ENCODE assay signal across 9 mouse cellular contexts in genomic region chrX:105104175-105104574, GRCm38 (mm10). TPM values are rescaled to one million over a fixed set of nuclear protein-coding genes. Genes with fewer than 3 reads are reported as not detected.
DNase-seq lines count a peak whose midpoint lies in the region; ATAC-seq and TF ChIP-seq lines count a peak whose summit lies in the region.
"Had no signal": no experiment of that assay in that cellular context is flagged by ENCODE, and none has a peak within 500 bp of the region (broad histone marks: within the 10 kb centered on the region; RNA-seq: fewer than 3 reads in every experiment).

No protein-coding gene starts in this region.

- H3K4me3 ChIP-seq in heart, adult 2 months: no peak overlapping the region
- no peak overlapping the region for H3K4me3 ChIP-seq in heart, embryonic 11.5 days (ENCODE audit: low read depth, low read length)
- no peak overlapping the region for H3K4me3 ChIP-seq in midbrain, embryonic 15.5 days
- no peak overlapping the region for H3K4me3 ChIP-seq in midbrain, embryonic 10.5 days
- H3K4me3 ChIP-seq: megakaryocyte, embryonic 14.5 days had no signal

- H3K4me1 ChIP-seq in heart, adult 2 months (ENCODE audit: control insufficient read depth, insufficient read depth, low read length): no peaks in the 10 kb centered on the region
- no peaks in the 10 kb centered on the region for H3K4me1 ChIP-seq in heart, embryonic 11.5 days (ENCODE audit: control insufficient read depth, insufficient read depth, low read length)
- H3K4me1 ChIP-seq in midbrain, embryonic 15.5 days: no peaks in the 10 kb centered on the region
- no peaks in the 10 kb centered on the region for H3K4me1 ChIP-seq in midbrain, embryonic 10.5 days
- H3K4me1 ChIP-seq: megakaryocyte, embryonic 14.5 days had no signal

- peak; percentile 79 for TF ChIP-seq CTCF in heart, adult 2 months (IDR thresholded peaks at IDR 0.05)

- no peak for TF ChIP-seq EP300 in heart, adult 2 months (IDR thresholded peaks at IDR 0.05; ENCODE audit: insufficient read depth, low read depth, low read length)

- H3K27me3 ChIP-seq in heart, adult 2 months (ENCODE audit: control insufficient read depth, insufficient read depth, low read length): no peaks in the 10 kb centered on the region
- H3K27me3 ChIP-seq in heart, embryonic 11.5 days (ENCODE audit: control insufficient read depth, insufficient read depth, low read length): no peaks in the 10 kb centered on the region
- no peaks in the 10 kb centered on the region for H3K27me3 ChIP-seq in midbrain, embryonic 15.5 days (replicated peaks)
- peaks cover 78% of the 10 kb centered on the region for H3K27me3 ChIP-seq in midbrain, embryonic 10.5 days (ENCODE audit: low read depth, poor library complexity, severe bottlenecking)
- H3K27me3 ChIP-seq: megakaryocyte, embryonic 14.5 days had no signal

- no peak overlapping the region for H3K9ac ChIP-seq in heart, adult 2 months (ENCODE audit: low read depth, low read length)
- H3K9ac ChIP-seq in heart, embryonic 11.5 days (ENCODE audit: low read depth, low read length): no peak overlapping the region
- no peak overlapping the region for H3K9ac ChIP-seq in midbrain, embryonic 15.5 days

- no peaks in the 10 kb centered on the region for H3K36me3 ChIP-seq in heart, adult 2 months (ENCODE audit: control insufficient read depth, insufficient read depth, low read length)
- no peaks in the 10 kb centered on the region for H3K36me3 ChIP-seq in heart, embryonic 11.5 days (ENCODE audit: control insufficient read depth, insufficient read depth, low read length)
- no peaks in the 10 kb centered on the region for H3K36me3 ChIP-seq in midbrain, embryonic 15.5 days (replicated peaks)
- peaks cover 10% of the 10 kb centered on the region; the same call in 1 of the 2 replicates for H3K36me3 ChIP-seq in midbrain, embryonic 10.5 days

- no peak overlapping the region for H3K4me2 ChIP-seq in heart, embryonic 11.5 days
- H3K4me2 ChIP-seq in midbrain, embryonic 15.5 days: no peak overlapping the region

- H3K79me2 ChIP-seq in heart, adult 2 months (replicated peaks; ENCODE audit: control insufficient read depth, insufficient read depth, low read length): no peaks in the 10 kb centered on the region

- intact Hi-C loops in heart, adult 2 months (cut with DNase I): loop anchor here (5.0 kb wide), 1 partner anchor 927 kb away; no protein-coding TSS in a partner anchor

- no peaks in the 10 kb centered on the region for H3K9me3 ChIP-seq in heart, embryonic 11.5 days (replicated peaks; ENCODE audit: control insufficient read depth, low read length)
- no peaks in the 10 kb centered on the region for H3K9me3 ChIP-seq in midbrain, embryonic 15.5 days
- H3K9me3 ChIP-seq in midbrain, embryonic 10.5 days (replicated peaks): no peaks in the 10 kb centered on the region

- DNase-seq in heart, adult 2 months: no peak
- no peak for DNase-seq in midbrain, embryonic 10.5 days (ENCODE audit: low spot score)
- peak; percentile 3 for DNase-seq in large intestine, adult 2 months (ENCODE audit: low read depth, low spot score)
- no peak for DNase-seq in right cerebral cortex, postnatal 25 days
- no peak for DNase-seq in right cerebral cortex, postnatal 14 days

- TF ChIP-seq POLR2A in heart, adult 2 months (IDR thresholded peaks at IDR 0.05; ENCODE audit: insufficient read depth, low read depth, low read length): no peak

- ATAC-seq in heart, embryonic 11.5 days (replicated peaks; ENCODE audit: insufficient number of reproducible peaks, low FRiP score, low TSS enrichment): no peak
- peak; percentile 62 for ATAC-seq in midbrain, embryonic 15.5 days (replicated peaks)
- ATAC-seq in activated CD4-positive, CD25-positive, alpha-beta regulatory T cell, adult 4 months: peak; percentile 57

- WGBS in heart, adult 2 months: 50% methylated on average over 5 of the region's 5 CpGs
- 39% methylated on average over 5 of the region's 5 CpGs for WGBS in heart, embryonic 11.5 days (ENCODE audit: insufficient replicate concordance)
- WGBS in midbrain, embryonic 15.5 days: 46% methylated on average over 5 of the region's 5 CpGs
- 54% methylated on average over 5 of the region's 5 CpGs for WGBS in midbrain, embryonic 10.5 days
- 46% methylated on average over 5 of the region's 5 CpGs for WGBS in large intestine, adult 2 months

- H3K27ac ChIP-seq in heart, adult 2 months: no peak overlapping the region
- no peak overlapping the region for H3K27ac ChIP-seq in heart, embryonic 11.5 days (ENCODE audit: low read depth, low read length)
- H3K27ac ChIP-seq in midbrain, embryonic 15.5 days: no peak overlapping the region
- no peak overlapping the region for H3K27ac ChIP-seq in midbrain, embryonic 10.5 days (replicated peaks)

RNA-seq across cellular contexts. Expression of gene Magee1, which starts 16.0 kb away (rescaled TPM):
- total RNA-seq in heart, adult 2 months (2021): 1 to 10 TPM; 3.5 to 5.0 TPM
- 3.6 and 3.9 TPM in 2 replicates for polyA plus RNA-seq in heart, adult 2 months (2012; rRNA removed)
- polyA plus RNA-seq in heart, embryonic 11.5 days (2014; fragmentation: Nextera tagmentation; extraction: Ambion mirVana): 7.9 and 10.7 TPM in 2 replicates
- polyA plus RNA-seq in midbrain, embryonic 15.5 days (2015; fragmentation: Nextera tagmentation; extraction: Ambion mirVana): 260 and 264 TPM in 2 replicates
- polyA plus RNA-seq in midbrain, embryonic 10.5 days (2016; fragmentation: Nextera tagmentation; extraction: Ambion mirVana): 31.1 and 45.2 TPM in 2 replicates
- polyA plus RNA-seq in activated CD4-positive, CD25-positive, alpha-beta regulatory T cell, adult 4 months (2017; shearing (Covaris generic)): 1 to 10 TPM; 1.9 to 3.1 TPM
- polyA plus RNA-seq in large intestine, adult 2 months (2012; rRNA removed): 1.9 and 2.7 TPM in 2 replicates

RNA-seq across cellular contexts. Expression of gene Pbdc1, which starts 24.6 kb away (rescaled TPM):
- total RNA-seq in heart, adult 2 months (2021): 1 to 10 TPM; 6.3 to 8.6 TPM
- 3.3 and 7.4 TPM in 2 replicates for polyA plus RNA-seq in heart, adult 2 months (2012; rRNA removed)
- polyA plus RNA-seq in heart, embryonic 11.5 days (2014; fragmentation: Nextera tagmentation; extraction: Ambion mirVana): 39.1 and 45.0 TPM in 2 replicates
- 30.0 and 30.2 TPM in 2 replicates for polyA plus RNA-seq in midbrain, embryonic 15.5 days (2015; fragmentation: Nextera tagmentation; extraction: Ambion mirVana)
- polyA plus RNA-seq in midbrain, embryonic 10.5 days (2016; fragmentation: Nextera tagmentation; extraction: Ambion mirVana): 77.0 and 81.7 TPM in 2 replicates
- 10 to 100 TPM; 37.7 to 38.2 TPM for polyA plus RNA-seq in activated CD4-positive, CD25-positive, alpha-beta regulatory T cell, adult 4 months (2017; shearing (Covaris generic))
- polyA plus RNA-seq in large intestine, adult 2 months (2012; rRNA removed): 9.8 and 12.7 TPM in 2 replicates
